Mouse (Mus musculus) liver, adult 2 months (tissue): ENCODE measurements around the gene Tmem26.

Experiments
- CTCF ChIP-seq: fragments of 200-500 bp; IDR thresholded peaks from 2 replicates; pipeline ENCODE4 v1.5.1; 2011; ENCODE audit warnings: low read depth, low read length, control low read depth
- POLR2A ChIP-seq: fragments of 200-500 bp; IDR thresholded peaks from 2 replicates; pipeline ENCODE4 v1.6.1; 2011; ENCODE audit warnings: low read length, control low read depth; ENCODE audit not compliant: insufficient read depth; ENCODE audit errors: extremely low read depth

DNA sequence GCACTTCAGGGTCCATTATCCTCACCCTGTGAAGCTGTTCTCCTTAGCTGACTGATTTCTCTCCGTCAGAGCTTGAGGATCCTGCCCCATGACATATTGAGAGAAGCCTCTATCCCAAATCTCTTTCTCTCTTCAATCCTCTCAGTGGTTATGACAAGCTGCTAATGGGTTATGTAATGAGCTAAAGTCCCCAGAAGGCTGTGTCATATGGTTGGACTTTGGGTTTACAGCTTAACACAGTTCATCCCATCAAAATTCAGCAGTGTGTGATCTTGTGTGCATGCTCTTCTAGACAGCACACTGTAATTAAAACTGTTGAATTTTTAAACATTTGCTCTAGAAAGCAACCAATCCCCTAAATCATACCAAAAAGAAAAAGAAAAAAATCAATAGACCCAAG lies 82.9 kb downstream of the Tmem26 start:
- no peak for TF ChIP-seq CTCF
- TF ChIP-seq POLR2A = no peak
